Mouse (Mus musculus) embryonic fibroblast, embryonic 13.5 days (primary cell): ENCODE results near the gene Vwa2. TPM values are rescaled to one million over a fixed set of nuclear protein-coding genes. Genes with fewer than 3 reads are reported as not detected.

Experiments
- H3K27ac ChIP-seq: 2 replicates; pipeline ENCODE4 v1.5.1; 2012; ENCODE audit warnings: low read length, control low read depth, inconsistent platforms; ENCODE audit not compliant: insufficient read depth
- H3K4me1 ChIP-seq: 2 replicates; pipeline ENCODE4 v1.6.1; 2011; ENCODE audit warnings: low read length; ENCODE audit not compliant: control insufficient read depth, insufficient read depth
- H3K4me3 ChIP-seq: 2 replicates; pipeline ENCODE4 v1.5.1; 2011; ENCODE audit warnings: mild to moderate bottlenecking, control low read depth, low read length; ENCODE audit not compliant: insufficient read depth
- CTCF ChIP-seq: IDR thresholded peaks from 2 replicates; pipeline ENCODE4 v1.5.1; 2011; ENCODE audit warnings: mild to moderate bottlenecking, control low read depth, low read length, moderate library complexity, borderline replicate concordance; ENCODE audit not compliant: insufficient read depth
- POLR2A ChIP-seq: IDR thresholded peaks from 2 replicates; pipeline ENCODE4 v1.6.1; 2011; ENCODE audit warnings: low read depth, mild to moderate bottlenecking, control low read depth, low read length, moderate library complexity
- polyA plus RNA-seq: library from polyadenylated mRNA; stranded (reverse); fragments of >200 nt; gene quantifications from 2 replicates; pipeline ENCODE4 v1.2.4, GENCODE M21; 2011; ENCODE audit warnings: low read depth; ENCODE audit not compliant: missing spikeins, insufficient read length

The Vwa2 gene
- polyA plus RNA-seq: not detected in 2 replicates

DNA sequence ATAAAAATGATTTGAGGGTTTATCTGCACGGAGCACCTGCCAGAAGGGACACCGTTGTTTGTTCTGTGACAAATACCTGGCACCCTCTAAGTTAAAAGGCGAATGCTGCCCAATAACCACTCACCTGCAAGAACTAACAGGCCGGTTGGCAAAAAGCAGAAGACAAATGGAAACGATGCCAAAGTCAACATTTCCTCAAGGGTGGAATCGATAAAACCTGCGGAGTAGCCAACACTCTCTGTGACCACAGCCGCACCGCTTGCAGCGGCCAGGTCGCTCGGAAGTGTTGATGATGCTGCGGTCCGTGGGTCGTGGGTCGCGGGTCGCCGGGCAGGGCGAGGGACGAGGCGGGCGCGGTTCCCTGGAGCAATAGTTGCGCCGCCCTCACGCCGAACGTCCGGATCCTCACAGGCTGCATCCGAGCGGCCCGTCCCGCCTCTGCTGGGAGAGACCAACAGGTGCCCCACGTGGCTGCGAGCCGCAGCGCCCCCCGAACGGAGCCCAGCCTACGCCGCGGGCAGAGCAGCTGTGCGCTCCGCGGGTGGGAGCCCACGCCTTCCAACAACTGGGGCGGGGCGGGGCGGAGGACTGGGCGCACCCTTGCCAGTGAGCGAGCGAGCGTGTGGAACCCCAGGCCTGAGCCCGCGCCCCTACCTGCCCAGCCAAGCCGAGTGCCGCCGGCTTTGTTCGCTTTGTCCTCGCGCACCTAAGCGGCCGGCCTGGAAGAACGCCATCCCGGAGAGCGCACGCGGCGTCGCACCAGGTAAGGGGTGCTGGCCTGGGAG lies at the start of gene Vwa2:
Vwa2 (plus strand) TSS at position 434 of the 785 bp plus-strand sequence.
- TF ChIP-seq CTCF (no peak), POLR2A (no peak)
- Histone ChIP-seq H3K27ac (no peak within 1 kb of the TSS), H3K4me3 (peak within 1 kb of the TSS; percentile 22), H3K4me1 (peaks cover 3% of the 10 kb centered on the region; the same call in 1 of the 2 replicates)

DNA sequence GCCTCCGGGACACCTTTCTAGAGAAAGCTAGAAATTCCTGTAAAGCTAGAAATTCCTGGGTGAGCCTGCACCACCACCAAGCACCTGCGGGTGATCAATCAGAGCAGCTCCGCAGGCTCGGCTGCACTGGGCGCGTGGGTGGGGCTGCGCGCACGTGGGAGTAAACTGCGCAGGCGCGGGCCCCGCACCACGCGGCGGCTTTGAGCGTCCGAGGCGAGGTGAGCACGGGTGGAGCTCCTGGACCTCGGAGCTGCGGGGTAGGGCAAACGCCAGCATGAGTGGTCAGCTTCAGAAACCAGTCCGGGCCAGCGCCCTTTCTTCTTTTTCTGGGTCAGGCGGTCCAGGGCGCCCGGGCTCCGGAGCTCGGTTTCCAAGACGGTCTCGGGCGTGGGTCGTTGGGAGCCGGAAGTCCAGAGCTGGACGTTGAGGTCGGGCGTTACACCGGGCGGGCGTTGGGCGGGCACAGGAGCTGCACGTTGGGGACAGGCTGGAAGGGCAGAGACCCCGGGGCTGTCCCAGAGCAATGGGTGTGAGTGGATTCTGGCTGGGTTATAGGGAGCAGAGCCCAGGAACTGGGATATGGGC lies 47.9 kb upstream of the Vwa2 start, which contains the start of gene Tdrd1:
Tdrd1 (plus strand) TSS at position 163 of the 585 bp plus-strand sequence.
- no peak for TF ChIP-seq POLR2A
- no peak for TF ChIP-seq CTCF
- Histone ChIP-seq H3K4me1 (no peaks in the 10 kb centered on the region), H3K27ac (no peak within 1 kb of the TSS), H3K4me3 (no peak within 1 kb of the TSS)

GRCm38 (mm10) chr19:56828305-56828704 lies 45.7 kb upstream of the Vwa2 start:
- no peak for TF ChIP-seq POLR2A
- no peak for TF ChIP-seq CTCF
- H3K4me1 ChIP-seq: no peaks in the 10 kb centered on the region
- H3K27ac ChIP-seq: no peak overlapping the region
- H3K4me3 ChIP-seq: no peak overlapping the region

DNA sequence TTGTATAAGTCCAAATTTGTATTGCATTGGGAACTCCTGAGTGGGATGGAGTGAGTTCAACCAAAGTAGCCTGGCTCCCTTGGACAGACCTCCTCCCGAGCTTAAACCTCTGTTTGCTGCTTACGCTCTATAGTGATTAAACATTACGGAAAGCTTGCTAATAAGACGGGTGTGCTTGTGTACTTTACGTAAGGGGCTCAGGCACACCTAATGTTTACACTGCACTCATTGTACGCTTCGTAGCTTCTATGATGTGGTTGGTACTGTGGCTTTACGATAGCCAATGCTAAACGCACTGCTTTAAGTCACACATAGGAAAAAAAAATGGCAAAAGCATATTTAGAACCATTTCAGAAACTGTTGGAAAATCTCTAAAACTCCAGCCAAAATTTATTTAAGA lies 44.8 kb upstream of the Vwa2 start:
- TF ChIP-seq POLR2A (no peak), CTCF (no peak)
- Histone ChIP-seq H3K4me1 (no peaks in the 10 kb centered on the region), H3K27ac (no peak overlapping the region), H3K4me3 (no peak overlapping the region)

DNA sequence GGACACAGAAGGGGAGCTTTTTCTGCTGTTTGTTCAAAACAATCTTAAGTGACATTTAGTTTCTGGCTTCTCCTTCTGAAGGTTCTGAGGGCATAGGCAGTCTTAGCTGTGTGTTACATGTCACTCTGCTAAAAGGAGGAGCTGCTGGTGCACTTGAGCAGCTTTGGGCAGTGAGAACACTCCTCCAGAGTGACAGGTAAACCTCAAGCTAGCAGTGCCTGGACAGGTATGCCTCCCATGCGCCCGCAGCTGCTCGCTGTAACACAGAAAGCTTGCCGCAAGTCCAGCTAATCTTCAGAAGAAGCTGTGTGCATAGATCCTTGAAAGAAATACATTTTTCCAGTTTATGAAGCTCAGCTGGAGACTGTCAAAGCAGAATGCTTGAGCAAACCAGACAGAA lies 43.9 kb upstream of the Vwa2 start:
- no peaks in the 10 kb centered on the region for H3K4me1 ChIP-seq
- H3K27ac ChIP-seq: no peak overlapping the region
- TF ChIP-seq CTCF (no peak), POLR2A (no peak)
- H3K4me3 ChIP-seq: no peak overlapping the region

- Histone ChIP-seq H3K27ac (no peak overlapping the region), H3K4me1 (no peaks in the 10 kb centered on the region)
These were observed 38.7 kb upstream of the Vwa2 start for GRCm38 (mm10) chr19:56835340-56835739.

GRCm38 (mm10) chr19:56838942-56839706 lies 34.9 kb upstream of the Vwa2 start:
- Histone ChIP-seq H3K4me3 (no peak overlapping the region), H3K27ac (no peak overlapping the region), H3K4me1 (no peaks in the 10 kb centered on the region)
- TF ChIP-seq POLR2A (no peak), CTCF (peak; percentile 21; the same call in 1 of the 2 replicates)

More at GRCm38 (mm10) chr19:56835340-56835739, 38.7 kb upstream of the Vwa2 start:
- H3K4me3 ChIP-seq: no peak overlapping the region
- TF ChIP-seq POLR2A (no peak), CTCF (no peak)

DNA sequence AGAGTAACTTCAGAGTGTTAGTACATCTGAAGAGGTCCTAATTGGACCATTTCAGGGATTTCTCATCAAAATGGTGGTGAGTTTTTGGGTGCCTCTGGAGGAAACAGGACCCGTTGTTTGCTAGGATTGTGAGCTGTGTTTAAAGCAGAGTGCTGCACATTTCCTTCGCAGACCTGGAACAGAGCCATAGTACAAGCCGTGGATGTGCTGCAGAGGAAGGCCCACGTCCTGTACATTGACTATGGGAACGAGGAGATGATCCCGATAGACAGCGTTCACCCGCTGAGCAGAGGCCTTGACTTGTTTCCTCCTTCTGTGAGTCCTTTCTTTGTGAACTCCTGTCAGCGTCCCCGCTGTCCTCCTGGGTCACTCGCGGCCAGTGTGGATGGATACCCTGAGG lies 31.1 kb upstream of the Vwa2 start:
- TF ChIP-seq POLR2A: no peak
- no peak for TF ChIP-seq CTCF
- no peaks in the 10 kb centered on the region for H3K4me1 ChIP-seq
- no peak overlapping the region for H3K4me3 ChIP-seq
- H3K27ac ChIP-seq: no peak overlapping the region

DNA sequence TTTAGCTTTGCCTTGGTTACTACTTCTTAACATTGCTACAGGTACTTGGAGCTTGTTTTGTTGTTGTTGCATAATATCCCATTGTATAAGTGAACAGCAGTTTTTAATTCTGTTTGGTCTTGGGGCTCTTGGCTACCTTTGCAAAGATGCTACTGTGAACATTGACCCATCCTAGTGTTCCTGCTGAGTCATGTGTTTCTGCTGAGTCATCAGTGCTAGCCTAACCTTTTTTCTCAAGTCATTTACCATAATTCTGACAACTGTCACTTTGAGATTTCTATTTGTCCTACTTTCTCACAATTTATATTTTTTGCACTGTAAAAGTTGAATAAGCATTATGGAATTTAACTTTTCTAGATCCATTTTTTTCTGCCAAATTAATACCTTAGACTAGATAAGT lies 21.5 kb upstream of the Vwa2 start:
- no peaks in the 10 kb centered on the region for H3K4me1 ChIP-seq
- H3K27ac ChIP-seq: no peak overlapping the region
- no peak overlapping the region for H3K4me3 ChIP-seq
- TF ChIP-seq POLR2A: no peak
